Mouse (Mus musculus) heart, postnatal 0 days (tissue): Measurements from ENCODE around the gene Tpcn1.

Experiments
- CTCF ChIP-seq: IDR thresholded peaks from 2 replicates; pipeline ENCODE4 v1.5.1; 2016; ENCODE audit warnings: antibody characterized with exemption, control low read depth, low read depth
- EP300 ChIP-seq: IDR thresholded peaks from 2 replicates; pipeline ENCODE4 v1.6.1; 2016; ENCODE audit warnings: antibody characterized with exemption, low read depth

DNA sequence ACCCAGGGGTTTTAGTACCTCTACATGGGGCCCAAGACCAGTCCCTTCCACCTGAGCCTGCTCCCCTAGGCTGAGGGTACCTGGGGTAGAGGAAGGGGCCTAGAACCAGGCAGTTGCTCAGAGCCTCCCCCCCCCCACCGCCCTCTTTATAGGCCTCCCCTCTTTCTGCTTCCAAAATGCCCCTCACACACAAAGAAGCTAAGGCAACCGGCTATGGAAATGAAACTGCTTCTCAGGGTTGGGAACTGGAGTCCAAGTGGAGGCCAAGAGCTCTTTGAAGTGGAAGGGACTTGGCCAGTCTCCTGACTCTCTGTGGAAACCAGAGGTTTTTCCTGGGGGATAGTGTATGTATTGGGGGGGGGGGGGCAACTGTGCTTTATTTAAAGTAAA, 53.8 kb downstream of the Tpcn1 start:
- no peak for TF ChIP-seq EP300
- TF ChIP-seq CTCF: no peak
